Mouse (Mus musculus) lung, postnatal 0 days (tissue): Measurements from ENCODE around the gene Ehd1.
A peak's percentile ranks its signal among the peaks of the same experiment; 100 is the strongest.

Experiments
- CTCF ChIP-seq: IDR thresholded peaks from 2 replicates; pipeline ENCODE4 v1.5.1; 2016; ENCODE audit warnings: antibody characterized with exemption, mild to moderate bottlenecking
- EP300 ChIP-seq: IDR thresholded peaks from 2 replicates; pipeline ENCODE4 v1.6.1; 2016; ENCODE audit warnings: antibody characterized with exemption, mild to moderate bottlenecking, control low read depth

GRCm38 (mm10) chr19:6275740-6276389, 660 bp upstream of the Ehd1 start:
- peak; percentile 18 for TF ChIP-seq CTCF
- TF ChIP-seq EP300 = no peak
